Mouse (Mus musculus) liver, adult 2 months (tissue): ENCODE measurements around the gene Gclm.

Source experiments
- CTCF ChIP-seq: fragments of 200-500 bp; IDR thresholded peaks from 2 replicates; pipeline ENCODE4 v1.5.1; 2011; ENCODE audit warnings: low read depth, low read length, control low read depth
- POLR2A ChIP-seq: fragments of 200-500 bp; IDR thresholded peaks from 2 replicates; pipeline ENCODE4 v1.6.1; 2011; ENCODE audit warnings: low read length, control low read depth; ENCODE audit not compliant: insufficient read depth; ENCODE audit errors: extremely low read depth

- TF ChIP-seq CTCF: no peak
- no peak for TF ChIP-seq POLR2A
Observed at GRCm38 (mm10) chr3:122205753-122206152, 39.6 kb upstream of the Gclm start.
